Mouse (Mus musculus) megakaryocyte-erythroid progenitor cell, adult 5-6 weeks (primary cell): ENCODE data around the gene Gm36176. TPM values are rescaled to one million over a fixed set of nuclear protein-coding genes. Genes with fewer than 3 reads are reported as not detected.

Experiments used
- ATAC-seq: replicated peaks from 2 replicates; pipeline ENCODE4 v1.8.0; 2016; ENCODE audit warnings: mild to moderate bottlenecking, inconsistent platforms; ENCODE audit not compliant: severe bottlenecking, poor library complexity, low FRiP score, low TSS enrichment
- total RNA-seq, 2 experiments: library from RNA; stranded (forward) in 1 of 2; stranded (reverse) in 1 of 2; fragments of 200-1000, 215-1000 nt in 1 of 2; fragments of >200 nt in 1 of 2; fragmentation: Nextera tagmentation in 1 of 2; gene quantifications; 2 replicates each; pipeline ENCODE4 v1.2.3; 2014 to 2017

Gm36176 gene
- total RNA-seq, 2 experiments from 2014 or later = not detected

- no peak for ATAC-seq
Measured at GRCm38 (mm10) chr10:77869651-77870050, 23.0 kb downstream of the Gm36176 start.

GRCm38 (mm10) chr10:77878985-77879384 lies 32.4 kb downstream of the Gm36176 start:
- no peak for ATAC-seq

GRCm38 (mm10) chr10:77880305-77880704 lies 33.7 kb downstream of the Gm36176 start:
- no peak for ATAC-seq

- no peak for ATAC-seq
Measured at GRCm38 (mm10) chr10:77882553-77882952, 36.0 kb downstream of the Gm36176 start.

- no peak for ATAC-seq
Measured at GRCm38 (mm10) chr10:77886007-77886747, 39.6 kb downstream of the Gm36176 start.

- ATAC-seq = no peak
Measured at GRCm38 (mm10) chr10:77890987-77891565, 44.5 kb downstream of the Gm36176 start.

GRCm38 (mm10) chr10:77895562-77895961 lies 49.0 kb downstream of the Gm36176 start:
- ATAC-seq = no peak

Other genes starting within 250 kb of the Gm36176 start
Only the 30 nearest of the 33 such genes appear.
- gene Tspear, start 160.2 kb upstream of the Gm36176 start, total RNA-seq (2014; fragmentation: Nextera tagmentation) = 0.22 TPM in 1 of 2 replicates, not detected in the other
- not detected in 2 replicates for gene Tspear, start 160.2 kb upstream of the Gm36176 start, total RNA-seq (2017)
- gene Gm19402, start 156.0 kb upstream of the Gm36176 start, total RNA-seq (2014; fragmentation: Nextera tagmentation) = not detected in 2 replicates
- not detected in 2 replicates for gene Gm19402, start 156.0 kb upstream of the Gm36176 start, total RNA-seq (2017)
- gene Gm9508, start 149.6 kb upstream of the Gm36176 start, total RNA-seq (2014; fragmentation: Nextera tagmentation) = not detected in 2 replicates
- gene Gm9508, start 149.6 kb upstream of the Gm36176 start, total RNA-seq (2017) = not detected in 2 replicates
- gene Gm10272, start 140.2 kb upstream of the Gm36176 start, total RNA-seq (2014; fragmentation: Nextera tagmentation) = not detected in 2 replicates
- gene Gm10272, start 140.2 kb upstream of the Gm36176 start, total RNA-seq (2017) = not detected in 2 replicates
- not detected in 2 replicates for gene Gm10024, start 135.3 kb upstream of the Gm36176 start, total RNA-seq (2014; fragmentation: Nextera tagmentation)
- gene Gm10024, start 135.3 kb upstream of the Gm36176 start, total RNA-seq (2017) = not detected in 2 replicates
- not detected in 2 replicates for gene Gm10142, start 131.0 kb upstream of the Gm36176 start, total RNA-seq (2014; fragmentation: Nextera tagmentation)
- not detected in 2 replicates for gene Gm10142, start 131.0 kb upstream of the Gm36176 start, total RNA-seq (2017)
- not detected in 2 replicates for gene Krtap12-1, start 126.2 kb upstream of the Gm36176 start, total RNA-seq (2014; fragmentation: Nextera tagmentation)
- not detected in 2 replicates for gene Krtap12-1, start 126.2 kb upstream of the Gm36176 start, total RNA-seq (2017)
- gene Gm10100, start 120.3 kb upstream of the Gm36176 start, total RNA-seq (2014; fragmentation: Nextera tagmentation) = not detected in 2 replicates
- gene Gm10100, start 120.3 kb upstream of the Gm36176 start, total RNA-seq (2017) = not detected in 2 replicates
- not detected in 2 replicates for gene Gm18596, start 104.2 kb upstream of the Gm36176 start, total RNA-seq (2014; fragmentation: Nextera tagmentation)
- gene Gm18596, start 104.2 kb upstream of the Gm36176 start, total RNA-seq (2017) = not detected in 2 replicates
- gene Gm9736, start 95.4 kb upstream of the Gm36176 start, total RNA-seq (2014; fragmentation: Nextera tagmentation) = not detected in 2 replicates
- not detected in 2 replicates for gene Gm9736, start 95.4 kb upstream of the Gm36176 start, total RNA-seq (2017)
- gene Gm3233, start 87.1 kb upstream of the Gm36176 start, total RNA-seq (2014; fragmentation: Nextera tagmentation) = not detected in 2 replicates
- gene Gm3233, start 87.1 kb upstream of the Gm36176 start, total RNA-seq (2017) = not detected in 2 replicates
- not detected in 2 replicates for gene Gm3238, start 75.5 kb upstream of the Gm36176 start, total RNA-seq (2014; fragmentation: Nextera tagmentation)
- gene Gm3238, start 75.5 kb upstream of the Gm36176 start, total RNA-seq (2017) = not detected in 2 replicates
- not detected in 2 replicates for gene Gm7138, start 69.9 kb upstream of the Gm36176 start, total RNA-seq (2014; fragmentation: Nextera tagmentation)
- gene Gm7138, start 69.9 kb upstream of the Gm36176 start, total RNA-seq (2017) = not detected in 2 replicates
- gene Gm3250, start 64.3 kb upstream of the Gm36176 start, total RNA-seq (2014; fragmentation: Nextera tagmentation) = not detected in 2 replicates
- gene Gm3250, start 64.3 kb upstream of the Gm36176 start, total RNA-seq (2017) = not detected in 2 replicates
- gene Gm7137, start 58.6 kb upstream of the Gm36176 start, total RNA-seq (2014; fragmentation: Nextera tagmentation) = not detected in 2 replicates
- not detected in 2 replicates for gene Gm7137, start 58.6 kb upstream of the Gm36176 start, total RNA-seq (2017)
- not detected in 2 replicates for gene Gm9639, start 51.7 kb upstream of the Gm36176 start, total RNA-seq (2014; fragmentation: Nextera tagmentation)
- not detected in 2 replicates for gene Gm9639, start 51.7 kb upstream of the Gm36176 start, total RNA-seq (2017)
- not detected in 2 replicates for gene Gm19668, start 47.7 kb upstream of the Gm36176 start, total RNA-seq (2014; fragmentation: Nextera tagmentation)
- not detected in 2 replicates for gene Gm19668, start 47.7 kb upstream of the Gm36176 start, total RNA-seq (2017)
- gene Gm9507, start 35.0 kb upstream of the Gm36176 start, total RNA-seq (2014; fragmentation: Nextera tagmentation) = not detected in 2 replicates
- not detected in 2 replicates for gene Gm9507, start 35.0 kb upstream of the Gm36176 start, total RNA-seq (2017)
- not detected in 2 replicates for gene Gm2696, start 32.1 kb upstream of the Gm36176 start, total RNA-seq (2014; fragmentation: Nextera tagmentation)
- not detected in 2 replicates for gene Gm2696, start 32.1 kb upstream of the Gm36176 start, total RNA-seq (2017)
- gene Krtap10-4, start 19.7 kb upstream of the Gm36176 start, total RNA-seq (2014; fragmentation: Nextera tagmentation) = not detected in 2 replicates
- not detected in 2 replicates for gene Krtap10-4, start 19.7 kb upstream of the Gm36176 start, total RNA-seq (2017)
- not detected in 2 replicates for gene Krtap10-10, start 10.9 kb upstream of the Gm36176 start, total RNA-seq (2014; fragmentation: Nextera tagmentation)
- not detected in 2 replicates for gene Krtap10-10, start 10.9 kb upstream of the Gm36176 start, total RNA-seq (2017)
- not detected in 2 replicates for gene Gm10318, start 6.1 kb downstream of the Gm36176 start, total RNA-seq (2014; fragmentation: Nextera tagmentation)
- not detected in 2 replicates for gene Gm10318, start 6.1 kb downstream of the Gm36176 start, total RNA-seq (2017)
- gene Gm3285, start 15.2 kb downstream of the Gm36176 start, total RNA-seq (2014; fragmentation: Nextera tagmentation) = not detected in 2 replicates
- not detected in 2 replicates for gene Gm3285, start 15.2 kb downstream of the Gm36176 start, total RNA-seq (2017)
- not detected in 2 replicates for gene Lrrc3, start 55.7 kb downstream of the Gm36176 start, total RNA-seq (2014; fragmentation: Nextera tagmentation)
- not detected in 2 replicates for gene Lrrc3, start 55.7 kb downstream of the Gm36176 start, total RNA-seq (2017)
- 0.15 TPM in 1 of 2 replicates, not detected in the other for gene Trpm2, start 123.8 kb downstream of the Gm36176 start, total RNA-seq (2014; fragmentation: Nextera tagmentation)
- 0.23 TPM in 1 of 2 replicates, not detected in the other for gene Trpm2, start 123.8 kb downstream of the Gm36176 start, total RNA-seq (2017)
- 6.0 and 18.0 TPM in 2 replicates for gene 1810043G02Rik, start 131.7 kb downstream of the Gm36176 start, total RNA-seq (2014; fragmentation: Nextera tagmentation)
- gene 1810043G02Rik, start 131.7 kb downstream of the Gm36176 start, total RNA-seq (2017) = 5.2 and 10.6 TPM in 2 replicates
- gene Pfkl, start 163.3 kb downstream of the Gm36176 start, total RNA-seq (2014; fragmentation: Nextera tagmentation) = 40.4 and 44.0 TPM in 2 replicates
- 26.4 and 51.9 TPM in 2 replicates for gene Pfkl, start 163.3 kb downstream of the Gm36176 start, total RNA-seq (2017)
- not detected in 2 replicates for gene Dnmt3l, start 195.1 kb downstream of the Gm36176 start, total RNA-seq (2014; fragmentation: Nextera tagmentation)
- not detected in 2 replicates for gene Dnmt3l, start 195.1 kb downstream of the Gm36176 start, total RNA-seq (2017)
- gene Aire, start 196.8 kb downstream of the Gm36176 start, total RNA-seq (2014; fragmentation: Nextera tagmentation) = not detected in 2 replicates
- gene Aire, start 196.8 kb downstream of the Gm36176 start, total RNA-seq (2017) = not detected in 2 replicates
- gene Icosl, start 222.5 kb downstream of the Gm36176 start, total RNA-seq (2014; fragmentation: Nextera tagmentation) = 0.37 and 4.9 TPM in 2 replicates
- 0.57 and 1.4 TPM in 2 replicates for gene Icosl, start 222.5 kb downstream of the Gm36176 start, total RNA-seq (2017)